Mouse (Mus musculus): ENCODE measurements around the gene Tmem151a.

GRCm38 (mm10) chr19:5039301-5040114 is 45.8 kb downstream of the Tmem151a start:
- TF ChIP-seq CTCF (IDR thresholded peaks at IDR 0.05; ENCODE audit: low read depth, low read length) (no peak), POLR2A (IDR thresholded peaks at IDR 0.05; ENCODE audit: extremely low read depth, insufficient read depth, low read length) (no peak)
